Mouse (Mus musculus) stomach, embryonic 14.5 days (tissue): ENCODE results near the gene Polr2l. TPM values are rescaled to one million over a fixed set of nuclear protein-coding genes. Genes with fewer than 3 reads are reported as not detected.

Source experiments
- ATAC-seq: fragments of 200-750 bp; cut with Nextera tagmentation; 2 replicates; pipeline ENCODE4 v1.8.0; 2017; ENCODE audit warnings: low read depth, moderate TSS enrichment; ENCODE audit not compliant: insufficient number of reproducible peaks, insufficient read depth, low FRiP score
- H3K27ac ChIP-seq: fragments of 300-500 bp; sonication (generic); 2 replicates; pipeline ENCODE4 v1.5.1; 2014; ENCODE audit warnings: mild to moderate bottlenecking, low read length, moderate library complexity, mixed read lengths
- H3K27me3 ChIP-seq: fragments of 300-500 bp; sonication (generic); 2 replicates; pipeline ENCODE4 v1.6.1; 2014; ENCODE audit warnings: low read length, control low read depth, mixed read lengths; ENCODE audit not compliant: control insufficient read depth, insufficient read depth
- H3K36me3 ChIP-seq: fragments of 300-500 bp; sonication (generic); 2 replicates; pipeline ENCODE4 v1.6.1; 2014; ENCODE audit warnings: mild to moderate bottlenecking, control low read depth, low read length, moderate library complexity, mixed read lengths; ENCODE audit not compliant: control insufficient read depth, insufficient read depth
- H3K4me1 ChIP-seq: fragments of 300-500 bp; sonication (generic); 2 replicates; pipeline ENCODE4 v1.6.1; 2014; ENCODE audit warnings: low read length, control low read depth, mixed read lengths; ENCODE audit not compliant: control insufficient read depth, insufficient read depth
- H3K4me2 ChIP-seq: fragments of 300-500 bp; sonication (generic); replicated peaks from 2 replicates; pipeline ENCODE4 v1.6.1; 2014; ENCODE audit warnings: low read depth, low read length, control low read depth
- H3K4me3 ChIP-seq: fragments of 300-500 bp; sonication (generic); 2 replicates; pipeline ENCODE4 v1.5.1; 2014; ENCODE audit warnings: low read depth, low read length, control low read depth
- H3K9ac ChIP-seq: fragments of 300-500 bp; sonication (generic); replicated peaks from 2 replicates; pipeline ENCODE4 v1.6.1; 2014; ENCODE audit warnings: low read depth, mild to moderate bottlenecking, control low read depth, low read length, moderate library complexity, mixed read lengths
- H3K9me3 ChIP-seq: fragments of 300-500 bp; sonication (generic); 2 replicates; pipeline ENCODE4 v1.6.1; 2016; ENCODE audit warnings: low read depth, low read length, control low read depth; ENCODE audit not compliant: control insufficient read depth
- WGBS: fragments of 180-500 bp; shearing (Covaris S2); extraction: QIAGEN DNeasy Blood & Tissue Kit; methylation state at CpG from one replicate; pipeline ENCODE4 v1.1.7; 2014; 5-methylcytosine and 5-hydroxymethylcytosine counted together
- polyA plus RNA-seq: library from polyadenylated mRNA; unstranded; fragments of >200 nt; fragmentation: Nextera tagmentation; extraction: Ambion mirVana; gene quantifications from 2 replicates; pipeline ENCODE4 v1.2.1, GENCODE M21; 2014

Polr2l gene
- 65.1 and 72.3 TPM in 2 replicates for polyA plus RNA-seq

- Histone ChIP-seq H3K9ac (peak within 1 kb of the TSS; percentile 76), H3K27ac (peak within 1 kb of the TSS; percentile 95), H3K36me3 (peaks cover 25% of the 10 kb centered on the region), H3K27me3 (no peaks in the 10 kb centered on the region), H3K4me3 (peak within 1 kb of the TSS; percentile 75), H3K9me3 (no peaks in the 10 kb centered on the region), H3K4me2 (peak within 1 kb of the TSS; percentile 88), H3K4me1 (peaks cover 27% of the 10 kb centered on the region)
- under 1% methylated on average over 80 of the region's 87 CpGs for WGBS
- peak; percentile 69 for ATAC-seq
These were observed at the start of gene Polr2l, which contains the start of gene Tspan4 for GRCm38 (mm10) chr7:141475011-141475804. TSS of gene Polr2l (minus strand) at chr7:141475132. TSS of gene Tspan4 (plus strand) at chr7:141475240.

GRCm38 (mm10) chr7:141524271-141524670 is 49.3 kb upstream of the Polr2l start:
- Histone ChIP-seq H3K4me2 (no peak overlapping the region), H3K27me3 (no peaks in the 10 kb centered on the region), H3K36me3 (peaks cover 12% of the 10 kb centered on the region; the same call in 1 of the 2 replicates), H3K9me3 (no peaks in the 10 kb centered on the region), H3K4me3 (no peak overlapping the region), H3K9ac (no peak overlapping the region), H3K27ac (no peak overlapping the region), H3K4me1 (no peaks in the 10 kb centered on the region)
- 83% methylated on average over 4 of the region's 4 CpGs for WGBS
- no peak for ATAC-seq

- Histone ChIP-seq H3K9me3 (no peaks in the 10 kb centered on the region), H3K36me3 (peaks cover 2% of the 10 kb centered on the region; the same call in 1 of the 2 replicates), H3K27me3 (no peaks in the 10 kb centered on the region), H3K4me1 (no peaks in the 10 kb centered on the region), H3K4me3 (no peak overlapping the region), H3K4me2 (no peak overlapping the region), H3K27ac (no peak overlapping the region), H3K9ac (no peak overlapping the region)
- ATAC-seq, result no peak
- 51% methylated on average over 4 of the region's 4 CpGs for WGBS
These were observed 48.1 kb upstream of the Polr2l start for GRCm38 (mm10) chr7:141523007-141523406.

GRCm38 (mm10) chr7:141519795-141520194 is 44.9 kb upstream of the Polr2l start:
- WGBS, result 75% methylated on average over 1 of the region's 1 CpGs

GRCm38 (mm10) chr7:141518926-141519325 is 44.0 kb upstream of the Polr2l start:
- peaks cover 3% of the 10 kb centered on the region; the same call in 1 of the 2 replicates for H3K36me3 ChIP-seq
- H3K27ac ChIP-seq, result no peak overlapping the region
- WGBS, result 75% methylated on average over 3 of the region's 3 CpGs
- no peak overlapping the region for H3K9ac ChIP-seq
- H3K9me3 ChIP-seq, result no peaks in the 10 kb centered on the region
- H3K4me3 ChIP-seq, result no peak overlapping the region
- ATAC-seq, result no peak
- H3K4me1 ChIP-seq, result no peaks in the 10 kb centered on the region
- H3K27me3 ChIP-seq, result no peaks in the 10 kb centered on the region
- no peak overlapping the region for H3K4me2 ChIP-seq

More at GRCm38 (mm10) chr7:141519795-141520194, 44.9 kb upstream of the Polr2l start:
- H3K27ac ChIP-seq, result no peak overlapping the region
- no peak for ATAC-seq
- no peak overlapping the region for H3K4me2 ChIP-seq
- no peak overlapping the region for H3K4me3 ChIP-seq
- peaks cover 3% of the 10 kb centered on the region; the same call in 1 of the 2 replicates for H3K36me3 ChIP-seq
- no peaks in the 10 kb centered on the region for H3K9me3 ChIP-seq
- H3K4me1 ChIP-seq, result no peaks in the 10 kb centered on the region
- no peak overlapping the region for H3K9ac ChIP-seq
- H3K27me3 ChIP-seq, result no peaks in the 10 kb centered on the region

GRCm38 (mm10) chr7:141518296-141518695 is 43.4 kb upstream of the Polr2l start:
- H3K36me3 ChIP-seq, result peaks cover 3% of the 10 kb centered on the region; the same call in 1 of the 2 replicates
- 90% methylated on average over 5 of the region's 5 CpGs for WGBS
- H3K4me1 ChIP-seq, result no peaks in the 10 kb centered on the region
- no peak overlapping the region for H3K4me2 ChIP-seq
- H3K9ac ChIP-seq, result no peak overlapping the region
- H3K27ac ChIP-seq, result no peak overlapping the region
- H3K27me3 ChIP-seq, result no peaks in the 10 kb centered on the region
- H3K4me3 ChIP-seq, result no peak overlapping the region
- ATAC-seq, result no peak
- H3K9me3 ChIP-seq, result no peaks in the 10 kb centered on the region

- WGBS, result 82% methylated on average over 4 of the region's 4 CpGs
- Histone ChIP-seq H3K9me3 (no peaks in the 10 kb centered on the region), H3K4me2 (no peak overlapping the region), H3K4me3 (no peak overlapping the region), H3K4me1 (no peaks in the 10 kb centered on the region), H3K36me3 (peaks cover 3% of the 10 kb centered on the region; the same call in 1 of the 2 replicates), H3K27ac (no peak overlapping the region), H3K9ac (no peak overlapping the region), H3K27me3 (no peaks in the 10 kb centered on the region)
- ATAC-seq, result no peak
These were observed 42.7 kb upstream of the Polr2l start for GRCm38 (mm10) chr7:141517638-141518037.

GRCm38 (mm10) chr7:141510681-141511191 is 35.8 kb upstream of the Polr2l start:
- H3K9ac ChIP-seq, result no peak overlapping the region
- H3K4me3 ChIP-seq, result no peak overlapping the region
- no peak overlapping the region for H3K27ac ChIP-seq

More at GRCm38 (mm10) chr7:141510681-141511191, 35.8 kb upstream of the Polr2l start:
- ATAC-seq, result no peak
- Histone ChIP-seq H3K4me2 (no peak overlapping the region), H3K36me3 (no peaks in the 10 kb centered on the region; the same call in 1 of the 2 replicates), H3K27me3 (no peaks in the 10 kb centered on the region), H3K4me1 (no peaks in the 10 kb centered on the region), H3K9me3 (no peaks in the 10 kb centered on the region)
- WGBS, result 76% methylated on average over 8 of the region's 8 CpGs
